Mouse (Mus musculus): ENCODE measurements around the gene Polr2c. TPM values are rescaled to one million over a fixed set of nuclear protein-coding genes. Genes with fewer than 3 reads are reported as not detected.
"Not testable (repeated sequence)": the region's sequence is repeated elsewhere in the genome, so short reads cannot be mapped to it uniquely, and the experiment has no call there.

Polr2c gene
- polyA plus RNA-seq, 1 experiment = 154 TPM

DNA sequence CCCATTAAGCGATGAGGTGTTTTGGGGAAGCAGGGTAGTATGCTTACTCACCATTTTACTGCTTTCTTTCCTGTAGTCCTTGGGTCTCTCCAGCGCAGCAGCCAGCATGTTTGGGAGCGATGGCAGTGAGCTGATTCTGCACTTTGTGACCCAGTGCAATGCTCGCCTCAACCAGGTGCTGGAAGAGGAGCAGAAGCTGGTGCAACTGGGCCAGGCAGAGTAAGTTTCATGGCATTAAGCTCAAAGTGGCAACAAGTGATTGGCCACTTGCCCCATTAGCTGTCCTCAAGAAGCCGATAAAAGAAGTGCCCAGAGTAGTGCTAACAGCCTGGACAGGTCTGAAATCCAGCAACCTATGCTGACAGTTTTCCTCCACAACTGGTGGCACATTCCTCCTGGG, 7.2 kb upstream of the Polr2c start:
- no peak overlapping the region for H3K4me3 ChIP-seq (replicated peaks; ENCODE audit: insufficient read depth, low read depth, low read length)
- no peak overlapping the region for H3K27ac ChIP-seq (ENCODE audit: insufficient read depth, low read length)
- WGBS = 95% methylated on average over 5 of the region's 5 CpGs
- TF ChIP-seq POLR2A (IDR thresholded peaks at IDR 0.05; ENCODE audit: borderline replicate concordance, insufficient read depth, low read length) = no peak
- TF ChIP-seq CTCF (IDR thresholded peaks at IDR 0.05; ENCODE audit: borderline replicate concordance, insufficient read depth, low read depth, low read length) = no peak
- H3K27me3 ChIP-seq (ENCODE audit: control insufficient read depth, insufficient read depth, low read length) = no peaks in the 10 kb centered on the region
- H3K4me1 ChIP-seq (ENCODE audit: control insufficient read depth, insufficient read depth, low read length) = no peaks in the 10 kb centered on the region
- no peak for DNase-seq

DNA sequence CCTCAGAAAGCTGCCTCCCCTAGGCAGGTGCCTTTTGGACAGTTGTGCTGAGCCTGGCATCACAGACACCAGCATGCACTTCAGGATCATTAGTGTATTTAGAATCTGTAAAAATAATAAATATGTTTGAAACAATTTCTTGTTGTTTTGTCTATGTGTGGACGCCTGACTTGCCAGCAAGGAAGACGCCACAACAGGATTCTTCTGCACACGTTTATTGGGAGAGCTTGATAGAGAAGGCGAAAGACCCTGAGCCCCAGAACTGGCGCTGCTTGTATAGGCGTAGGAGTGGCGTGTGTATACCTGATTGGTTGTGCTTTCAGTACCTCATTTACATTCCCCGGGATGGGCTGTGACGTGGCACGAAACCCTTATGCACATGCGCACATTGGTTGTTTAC, 2.5 kb upstream of the Polr2c start:
- not testable (repeated sequence) for H3K27me3 ChIP-seq (ENCODE audit: control insufficient read depth, insufficient read depth, low read length); DNase-seq; H3K27ac ChIP-seq (ENCODE audit: insufficient read depth, low read length); H3K4me3 ChIP-seq (replicated peaks; ENCODE audit: insufficient read depth, low read depth, low read length); H3K4me1 ChIP-seq (ENCODE audit: control insufficient read depth, insufficient read depth, low read length)
- 90% methylated on average over 11 of the region's 11 CpGs for WGBS

DNA sequence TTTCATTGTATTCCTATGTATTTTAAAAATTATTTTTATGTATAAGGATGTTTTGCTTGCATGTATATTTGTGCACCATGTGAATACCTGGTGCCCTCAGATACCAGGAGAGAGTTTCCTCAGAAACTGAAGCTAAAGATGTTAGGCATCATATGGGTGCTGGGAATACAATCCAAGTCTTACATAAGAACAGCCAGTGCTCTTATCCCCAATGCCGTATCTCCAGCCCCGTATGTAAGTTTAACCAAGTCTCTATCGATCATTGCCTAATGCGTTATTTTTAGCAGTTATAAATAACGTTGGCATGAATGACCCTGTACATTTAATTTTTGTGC, 272 bp upstream of the Polr2c start:
- Histone ChIP-seq H3K27me3 (ENCODE audit: control insufficient read depth, insufficient read depth, low read length) (no peaks in the 10 kb centered on the region), H3K27ac (ENCODE audit: insufficient read depth, low read length) (peak overlapping the region; percentile 2; the same call in 1 of the 2 replicates), H3K4me1 (ENCODE audit: control insufficient read depth, insufficient read depth, low read length) (0 out of 2 replicates have a peak, but pooled peaks cover 3% of the 10 kb centered on the region), H3K4me3 (replicated peaks; ENCODE audit: insufficient read depth, low read depth, low read length) (no peak overlapping the region)
- no peak for TF ChIP-seq CTCF (IDR thresholded peaks at IDR 0.05; ENCODE audit: borderline replicate concordance, insufficient read depth, low read depth, low read length)
- TF ChIP-seq POLR2A (IDR thresholded peaks at IDR 0.05; ENCODE audit: borderline replicate concordance, insufficient read depth, low read length) = no peak
- no peak for DNase-seq
- WGBS = 8% methylated on average over 5 of the region's 5 CpGs

DNA sequence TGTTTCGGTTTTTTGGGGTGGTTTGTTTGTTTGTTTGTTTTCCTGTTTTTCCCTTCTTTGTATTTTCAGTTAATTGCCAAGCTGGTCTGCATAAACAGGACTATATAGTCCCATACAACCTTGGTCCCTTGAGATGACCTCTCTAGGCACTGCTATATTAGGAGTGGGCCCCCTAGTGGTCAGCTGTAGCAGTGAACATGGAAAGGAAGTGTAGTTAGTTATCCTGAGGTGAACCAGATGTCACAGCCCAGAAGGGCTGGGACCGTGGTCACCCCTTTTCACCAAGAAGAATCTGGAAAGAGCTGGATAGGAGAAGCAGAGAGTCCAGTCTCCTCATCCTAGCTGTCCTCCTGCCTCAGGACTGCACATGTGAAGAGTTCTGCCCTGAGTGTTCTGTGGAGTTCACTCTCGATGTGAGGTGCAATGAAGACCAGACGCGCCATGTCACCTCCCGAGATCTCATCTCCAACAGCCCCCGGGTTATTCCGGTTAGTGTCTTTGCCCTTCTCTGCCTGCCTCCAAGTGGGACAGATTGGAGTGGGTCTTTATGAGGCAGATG, 4.2 kb downstream of the Polr2c start:
- no peaks in the 10 kb centered on the region for H3K27me3 ChIP-seq (ENCODE audit: control insufficient read depth, insufficient read depth, low read length)
- 73% methylated on average over 8 of the region's 8 CpGs for WGBS
- H3K27ac ChIP-seq (ENCODE audit: insufficient read depth, low read length) = no peak overlapping the region
- no peak overlapping the region for H3K4me3 ChIP-seq (replicated peaks; ENCODE audit: insufficient read depth, low read depth, low read length)
- H3K4me1 ChIP-seq (ENCODE audit: control insufficient read depth, insufficient read depth, low read length) = 0 out of 2 replicates have a peak, but pooled peaks cover 3% of the 10 kb centered on the region
- no peak for TF ChIP-seq POLR2A (IDR thresholded peaks at IDR 0.05; ENCODE audit: borderline replicate concordance, insufficient read depth, low read length)
- TF ChIP-seq CTCF (IDR thresholded peaks at IDR 0.05; ENCODE audit: borderline replicate concordance, insufficient read depth, low read depth, low read length) = peak; percentile 55; the same call in 1 of the 2 replicates
- peak; percentile 38 to 53 for DNase-seq

DNA sequence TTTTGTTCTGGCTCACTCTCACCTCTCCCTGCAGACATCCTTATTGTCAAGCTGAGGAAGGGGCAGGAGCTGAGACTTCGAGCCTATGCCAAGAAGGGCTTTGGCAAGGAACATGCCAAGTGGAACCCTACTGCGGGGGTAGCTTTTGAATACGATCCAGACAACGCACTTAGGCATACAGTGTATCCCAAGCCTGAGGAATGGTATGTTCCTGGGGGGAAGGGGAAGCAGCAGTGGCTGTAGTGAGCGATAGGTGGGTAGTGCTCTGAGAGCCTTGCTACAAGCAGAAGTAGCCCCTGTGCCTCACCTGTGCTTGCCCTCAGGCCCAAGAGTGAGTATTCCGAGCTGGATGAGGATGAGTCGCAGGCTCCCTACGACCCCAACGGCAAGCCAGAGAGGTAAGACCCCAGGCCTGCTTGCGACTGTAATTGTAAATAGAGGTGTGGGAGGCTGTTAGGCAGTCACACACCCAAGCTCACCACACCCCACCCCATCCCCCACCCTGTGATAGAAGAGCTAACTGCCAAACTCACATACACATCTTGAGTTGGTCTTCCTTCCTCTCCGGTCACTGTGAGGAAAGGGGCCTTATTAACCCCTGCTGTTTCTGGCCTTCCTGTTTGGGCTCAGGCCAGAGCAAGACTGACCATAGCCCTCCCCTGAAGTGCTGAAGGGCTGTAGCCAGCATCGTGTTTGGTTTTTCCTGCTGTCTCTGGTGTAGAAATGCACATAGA, 5.4 kb downstream of the Polr2c start:
- TF ChIP-seq CTCF (IDR thresholded peaks at IDR 0.05; ENCODE audit: borderline replicate concordance, insufficient read depth, low read depth, low read length) (no peak), POLR2A (IDR thresholded peaks at IDR 0.05; ENCODE audit: borderline replicate concordance, insufficient read depth, low read length) (no peak)
- Histone ChIP-seq H3K27ac (ENCODE audit: insufficient read depth, low read length) (no peak overlapping the region), H3K4me3 (replicated peaks; ENCODE audit: insufficient read depth, low read depth, low read length) (no peak overlapping the region), H3K4me1 (ENCODE audit: control insufficient read depth, insufficient read depth, low read length) (0 out of 2 replicates have a peak, but pooled peaks cover 3% of the 10 kb centered on the region), H3K27me3 (ENCODE audit: control insufficient read depth, insufficient read depth, low read length) (no peaks in the 10 kb centered on the region)
- 71% methylated on average over 12 of the region's 12 CpGs for WGBS
- DNase-seq = no peak

DNA sequence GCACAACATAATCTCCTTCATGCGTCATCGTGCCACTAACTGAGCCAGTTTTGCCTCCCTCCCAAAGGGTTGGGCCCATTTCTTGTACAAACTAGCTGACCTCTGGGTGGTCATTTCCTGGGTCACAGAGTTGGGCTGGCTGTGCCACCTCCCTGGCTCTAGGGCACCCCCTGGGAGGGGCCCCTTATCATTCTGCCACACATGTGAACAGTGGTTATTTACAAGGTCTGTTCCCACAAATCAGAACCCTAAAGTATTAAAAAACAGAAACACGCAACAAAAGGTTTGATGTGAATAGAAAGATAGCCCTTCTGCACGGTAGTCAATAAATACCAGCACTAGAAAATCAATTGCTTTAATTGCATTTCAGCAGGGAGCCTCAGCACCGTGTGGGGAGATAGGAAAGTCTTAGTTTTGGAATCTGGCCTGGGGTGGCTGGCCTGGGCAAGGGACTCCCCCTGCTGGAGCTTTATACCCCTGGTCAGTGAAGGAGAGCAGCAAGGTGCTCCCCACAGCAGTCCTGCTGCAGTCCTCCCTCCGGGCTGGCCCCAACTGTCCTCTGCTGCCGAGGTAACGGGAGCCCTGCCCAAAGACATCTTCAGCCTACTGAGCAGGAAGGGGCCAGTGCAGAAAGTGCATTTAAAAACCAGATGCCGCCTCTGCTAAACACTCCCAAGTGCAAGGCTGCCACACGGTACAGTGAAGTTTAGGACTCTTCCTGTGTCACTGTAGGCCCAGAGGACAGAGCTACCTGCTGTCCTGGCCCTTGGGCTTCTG, 6.8 kb downstream of the Polr2c start:
- Histone ChIP-seq H3K27ac (ENCODE audit: insufficient read depth, low read length) (no peak overlapping the region), H3K4me3 (replicated peaks; ENCODE audit: insufficient read depth, low read depth, low read length) (no peak overlapping the region), H3K27me3 (ENCODE audit: control insufficient read depth, insufficient read depth, low read length) (no peaks in the 10 kb centered on the region), H3K4me1 (ENCODE audit: control insufficient read depth, insufficient read depth, low read length) (peaks cover 4% of the 10 kb centered on the region)
- TF ChIP-seq POLR2A (IDR thresholded peaks at IDR 0.05; ENCODE audit: borderline replicate concordance, insufficient read depth, low read length) = no peak
- TF ChIP-seq CTCF (IDR thresholded peaks at IDR 0.05; ENCODE audit: borderline replicate concordance, insufficient read depth, low read depth, low read length) = no peak
- 52% methylated on average over 10 of the region's 10 CpGs for WGBS
- no peak for DNase-seq

DNA sequence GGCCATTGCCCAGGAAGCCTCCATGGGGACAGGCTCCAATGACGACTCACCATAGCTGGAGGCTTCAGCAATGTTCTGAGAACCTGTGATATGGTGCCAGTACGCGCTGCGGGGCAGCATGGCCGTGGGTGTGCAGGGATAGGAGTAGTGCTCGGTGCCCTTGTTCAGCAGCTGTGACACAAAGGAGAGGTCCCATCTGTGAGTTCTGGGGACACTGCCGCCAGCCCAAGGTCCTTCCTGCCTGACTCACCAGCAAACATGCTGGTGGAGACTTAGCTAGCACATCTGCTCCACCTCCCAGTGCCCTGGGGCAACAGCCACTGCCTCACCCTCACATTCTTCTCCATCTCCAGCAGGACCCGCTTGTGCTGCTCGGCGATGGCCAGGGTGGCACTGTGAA, 8.0 kb downstream of the Polr2c start:
- Histone ChIP-seq H3K4me1 (ENCODE audit: control insufficient read depth, insufficient read depth, low read length) (peaks cover 13% of the 10 kb centered on the region), H3K27ac (ENCODE audit: insufficient read depth, low read length) (no peak overlapping the region), H3K27me3 (ENCODE audit: control insufficient read depth, insufficient read depth, low read length) (no peaks in the 10 kb centered on the region), H3K4me3 (replicated peaks; ENCODE audit: insufficient read depth, low read depth, low read length) (no peak overlapping the region)
- WGBS = 73% methylated on average over 10 of the region's 10 CpGs
- DNase-seq = no peak
- no peak for TF ChIP-seq CTCF (IDR thresholded peaks at IDR 0.05; ENCODE audit: borderline replicate concordance, insufficient read depth, low read depth, low read length)
- no peak for TF ChIP-seq POLR2A (IDR thresholded peaks at IDR 0.05; ENCODE audit: borderline replicate concordance, insufficient read depth, low read length)

DNA sequence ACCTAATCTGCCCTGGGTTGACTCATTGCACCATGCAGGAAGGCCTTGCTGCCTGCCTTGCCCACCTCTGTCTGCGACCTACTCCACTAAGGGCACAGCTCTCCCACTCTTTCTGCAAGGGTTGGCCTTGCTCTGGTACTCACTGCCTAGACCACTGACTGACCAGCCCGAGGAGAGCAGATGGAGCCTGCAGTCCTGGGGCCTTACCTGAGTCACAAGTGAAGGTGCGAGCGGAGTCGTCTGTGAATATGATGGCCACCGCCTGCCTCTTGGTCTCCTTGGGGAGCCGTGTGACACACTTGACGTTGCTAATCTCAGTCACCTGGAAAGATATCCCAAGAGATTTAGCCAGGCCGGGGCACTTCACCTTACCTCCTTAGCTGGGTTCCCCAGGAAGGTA, 9.7 kb downstream of the Polr2c start:
- DNase-seq = no peak
- H3K27me3 ChIP-seq (ENCODE audit: control insufficient read depth, insufficient read depth, low read length) = no peaks in the 10 kb centered on the region
- no peak overlapping the region for H3K4me3 ChIP-seq (replicated peaks; ENCODE audit: insufficient read depth, low read depth, low read length)
- no peak for TF ChIP-seq CTCF (IDR thresholded peaks at IDR 0.05; ENCODE audit: borderline replicate concordance, insufficient read depth, low read depth, low read length)
- no peak for TF ChIP-seq POLR2A (IDR thresholded peaks at IDR 0.05; ENCODE audit: borderline replicate concordance, insufficient read depth, low read length)
- H3K27ac ChIP-seq (ENCODE audit: insufficient read depth, low read length) = no peak overlapping the region
- 78% methylated on average over 9 of the region's 9 CpGs for whole genome bisulfite sequencing
- peaks cover 19% of the 10 kb centered on the region for H3K4me1 ChIP-seq (ENCODE audit: control insufficient read depth, insufficient read depth, low read length)
